In genomic region chr1:178241884-178242508, GRCm38 (mm10) we compare ENCODE assay signal across 10 mouse cellular contexts. TPM values are rescaled to one million over a fixed set of nuclear protein-coding genes. Genes with fewer than 3 reads are reported as not detected.
DNase-seq lines count a peak whose midpoint lies in the region; ATAC-seq and TF ChIP-seq lines count a peak whose summit lies in the region.
"Had no signal": no experiment of that assay in that cellular context is flagged by ENCODE, and none has a peak within 500 bp of the region (broad histone marks: within the 10 kb centered on the region; RNA-seq: fewer than 3 reads in every experiment).

No protein-coding gene starts in this region.

- no peak overlapping the region for H3K27ac ChIP-seq in hindbrain, postnatal 0 days
- no peak overlapping the region for H3K27ac ChIP-seq in hindbrain, embryonic 12.5 days
- H3K27ac ChIP-seq in liver, postnatal 0 days (ENCODE audit: low read depth) = no peak overlapping the region
- no peak overlapping the region for H3K27ac ChIP-seq in intestine, embryonic 15.5 days
- no peak overlapping the region for H3K27ac ChIP-seq in kidney, embryonic 14.5 days (ENCODE audit: low read depth, low read length)

- H3K9ac ChIP-seq in hindbrain, postnatal 0 days (replicated peaks; ENCODE audit: low read length) = no peak overlapping the region
- H3K9ac ChIP-seq in hindbrain, embryonic 12.5 days = no peak overlapping the region
- no peak overlapping the region for H3K9ac ChIP-seq in liver, postnatal 0 days (replicated peaks)
- H3K9ac ChIP-seq in intestine, embryonic 15.5 days = no peak overlapping the region
- H3K9ac ChIP-seq in kidney, embryonic 14.5 days (ENCODE audit: low read depth, low read length) = no peak overlapping the region

- no peaks in the 10 kb centered on the region for H3K4me1 ChIP-seq in hindbrain, postnatal 0 days (ENCODE audit: insufficient read depth, low read length)
- no peaks in the 10 kb centered on the region for H3K4me1 ChIP-seq in hindbrain, embryonic 12.5 days
- H3K4me1 ChIP-seq in liver, postnatal 0 days (ENCODE audit: insufficient read depth) = no peaks in the 10 kb centered on the region
- no peaks in the 10 kb centered on the region for H3K4me1 ChIP-seq in intestine, embryonic 15.5 days (replicated peaks)
- no peaks in the 10 kb centered on the region for H3K4me1 ChIP-seq in kidney, embryonic 14.5 days (ENCODE audit: control insufficient read depth, insufficient read depth, low read length)

- peaks cover 14% of the 10 kb centered on the region; the same call in 1 of the 2 replicates for H3K36me3 ChIP-seq in hindbrain, postnatal 0 days (ENCODE audit: insufficient read depth, low read length)
- H3K36me3 ChIP-seq in hindbrain, embryonic 12.5 days = peaks cover 8% of the 10 kb centered on the region; the same call in 1 of the 2 replicates
- peaks cover 16% of the 10 kb centered on the region for H3K36me3 ChIP-seq in liver, postnatal 0 days (replicated peaks; ENCODE audit: insufficient read depth, low read length)
- peaks cover 6% of the 10 kb centered on the region; the same call in 1 of the 2 replicates for H3K36me3 ChIP-seq in intestine, embryonic 15.5 days
- H3K36me3 ChIP-seq in kidney, embryonic 14.5 days (ENCODE audit: control insufficient read depth, insufficient read depth, low read length) = peaks cover 6% of the 10 kb centered on the region; the same call in 1 of the 2 replicates

- no peaks in the 10 kb centered on the region for H3K27me3 ChIP-seq in hindbrain, postnatal 0 days (ENCODE audit: insufficient read depth, low read length)
- no peaks in the 10 kb centered on the region for H3K27me3 ChIP-seq in hindbrain, embryonic 12.5 days
- no peaks in the 10 kb centered on the region for H3K27me3 ChIP-seq in Patski
- H3K27me3 ChIP-seq in liver, postnatal 0 days (ENCODE audit: insufficient read depth, low read length) = no peaks in the 10 kb centered on the region
- no peaks in the 10 kb centered on the region for H3K27me3 ChIP-seq in intestine, embryonic 15.5 days (replicated peaks)
- no peaks in the 10 kb centered on the region for H3K27me3 ChIP-seq in kidney, embryonic 14.5 days (ENCODE audit: control insufficient read depth, insufficient read depth, low read length)

- in situ Hi-C loops in Patski (cut with MboI; ENCODE audit: low pct_unique_long_range_greater_than_20kb) = no loop called here

- no peaks in the 10 kb centered on the region for H3K9me3 ChIP-seq in hindbrain, postnatal 0 days (ENCODE audit: low read length)
- H3K9me3 ChIP-seq in hindbrain, embryonic 12.5 days (replicated peaks) = no peaks in the 10 kb centered on the region
- no peaks in the 10 kb centered on the region for H3K9me3 ChIP-seq in liver, postnatal 0 days (ENCODE audit: low read length)
- H3K9me3 ChIP-seq in intestine, embryonic 15.5 days = no peaks in the 10 kb centered on the region
- H3K9me3 ChIP-seq in kidney, embryonic 14.5 days (ENCODE audit: control insufficient read depth, low read length) = no peaks in the 10 kb centered on the region

- ATAC-seq in hindbrain, postnatal 0 days = no peak
- no peak for ATAC-seq in hindbrain, embryonic 12.5 days (ENCODE audit: low FRiP score)
- no peak for ATAC-seq in Patski
- ATAC-seq in liver, postnatal 0 days = peak; percentile 56
- ATAC-seq in intestine, embryonic 15.5 days = no peak
- ATAC-seq in kidney, embryonic 14.5 days (ENCODE audit: low FRiP score, low TSS enrichment) = no peak

- POLR2A ChIA-PET in Patski (lab: Charles Lee) = no interaction called here

- no peak for TF ChIP-seq EP300 in liver, postnatal 0 days (IDR thresholded peaks at IDR 0.05; ENCODE audit: low read depth)

- WGBS in hindbrain, postnatal 0 days = 94% methylated on average over 1 of the region's 1 CpGs
- 100% methylated on average over 1 of the region's 1 CpGs for WGBS in hindbrain, embryonic 12.5 days
- WGBS in liver, postnatal 0 days (ENCODE audit: insufficient replicate concordance) = 94% methylated on average over 1 of the region's 1 CpGs
- WGBS in intestine, embryonic 15.5 days = 97% methylated on average over 1 of the region's 1 CpGs
- 91% methylated on average over 1 of the region's 1 CpGs for WGBS in kidney, embryonic 14.5 days

- peak; percentile 52 for TF ChIP-seq CTCF in hindbrain, postnatal 0 days (IDR thresholded peaks at IDR 0.05; ENCODE audit: low read depth)
- TF ChIP-seq CTCF in Patski (IDR thresholded peaks at IDR 0.05) = peak; percentile 83
- peak; percentile 79 for TF ChIP-seq CTCF in liver, postnatal 0 days (IDR thresholded peaks at IDR 0.05; ENCODE audit: low read depth)

- CTCF ChIA-PET in Patski (lab: Charles Lee) = interaction anchor here (0.8 to 1.4 kb wide), 4 partner anchors 9 to 17 kb away, joined by 3 read pairs; no protein-coding TSS in a partner anchor

- no peak overlapping the region for H3K4me2 ChIP-seq in hindbrain, postnatal 0 days (ENCODE audit: low read depth, low read length)
- H3K4me2 ChIP-seq in hindbrain, embryonic 12.5 days (replicated peaks) = no peak overlapping the region
- no peak overlapping the region for H3K4me2 ChIP-seq in liver, postnatal 0 days (ENCODE audit: low read depth, low read length)
- no peak overlapping the region for H3K4me2 ChIP-seq in intestine, embryonic 15.5 days (replicated peaks)
- no peak overlapping the region for H3K4me2 ChIP-seq in kidney, embryonic 14.5 days (replicated peaks; ENCODE audit: low read depth, low read length)

- no peak for DNase-seq in hindbrain, postnatal 0 days (ENCODE audit: low spot score)
- DNase-seq in A20 (ENCODE audit: low read depth, low spot score) (peak; percentile 48), Patski (ENCODE audit: low read depth, low spot score) (no peak)
- DNase-seq in liver, postnatal 0 days = no peak
- no peak for DNase-seq in urinary bladder, adult 2 months (ENCODE audit: low spot score)
- DNase-seq: adrenal gland, postnatal 10 days; heart, postnatal 4 days had no signal

- no peak overlapping the region for H3K4me3 ChIP-seq in hindbrain, postnatal 0 days (ENCODE audit: low read length)
- H3K4me3 ChIP-seq in hindbrain, embryonic 12.5 days = no peak overlapping the region
- H3K4me3 ChIP-seq in liver, postnatal 0 days (ENCODE audit: low read depth, low read length) = no peak overlapping the region
- H3K4me3 ChIP-seq in intestine, embryonic 15.5 days (replicated peaks) = no peak overlapping the region
- no peak overlapping the region for H3K4me3 ChIP-seq in kidney, embryonic 14.5 days (ENCODE audit: low read length)

RNA-seq across cellular contexts. Expression of gene Desi2, which starts 54.8 kb away (rescaled TPM):
- 22.1 and 29.5 TPM in 2 replicates for total RNA-seq in hindbrain, postnatal 0 days (2014; rRNA removed)
- polyA plus RNA-seq in hindbrain, postnatal 0 days (2015; fragmentation: Nextera tagmentation; extraction: Ambion mirVana) = 25.8 and 30.0 TPM in 2 replicates
- polyA plus RNA-seq in hindbrain, embryonic 12.5 days (2016; fragmentation: Nextera tagmentation; extraction: Ambion mirVana) = 22.0 and 22.8 TPM in 2 replicates
- 17.4 TPM for polyA plus RNA-seq in Patski (2021)
- polyA plus RNA-seq in liver, postnatal 0 days (2015; fragmentation: Nextera tagmentation; extraction: Ambion mirVana) = 26.5 and 33.8 TPM in 2 replicates
- 15.8 and 17.3 TPM in 2 replicates for polyA plus RNA-seq in urinary bladder, adult 2 months (2012; rRNA removed)
- 20.0 and 24.3 TPM in 2 replicates for polyA plus RNA-seq in intestine, embryonic 15.5 days (2015; fragmentation: Nextera tagmentation; extraction: Ambion mirVana)
- 27.7 and 35.1 TPM in 2 replicates for polyA plus RNA-seq in kidney, embryonic 14.5 days (2014; fragmentation: Nextera tagmentation; extraction: Ambion mirVana)
